Mouse (Mus musculus) cerebellum, postnatal 36 days (tissue): ENCODE results near the gene Jazf1.

Experiments used
- DNase-seq, 2 experiments: peaks; one replicate each; pipeline ENCODE4 v3.0.0; 2021 to 2022; ENCODE audit warnings: mixed read lengths in 2 of 2

Gene Jazf1

DNA sequence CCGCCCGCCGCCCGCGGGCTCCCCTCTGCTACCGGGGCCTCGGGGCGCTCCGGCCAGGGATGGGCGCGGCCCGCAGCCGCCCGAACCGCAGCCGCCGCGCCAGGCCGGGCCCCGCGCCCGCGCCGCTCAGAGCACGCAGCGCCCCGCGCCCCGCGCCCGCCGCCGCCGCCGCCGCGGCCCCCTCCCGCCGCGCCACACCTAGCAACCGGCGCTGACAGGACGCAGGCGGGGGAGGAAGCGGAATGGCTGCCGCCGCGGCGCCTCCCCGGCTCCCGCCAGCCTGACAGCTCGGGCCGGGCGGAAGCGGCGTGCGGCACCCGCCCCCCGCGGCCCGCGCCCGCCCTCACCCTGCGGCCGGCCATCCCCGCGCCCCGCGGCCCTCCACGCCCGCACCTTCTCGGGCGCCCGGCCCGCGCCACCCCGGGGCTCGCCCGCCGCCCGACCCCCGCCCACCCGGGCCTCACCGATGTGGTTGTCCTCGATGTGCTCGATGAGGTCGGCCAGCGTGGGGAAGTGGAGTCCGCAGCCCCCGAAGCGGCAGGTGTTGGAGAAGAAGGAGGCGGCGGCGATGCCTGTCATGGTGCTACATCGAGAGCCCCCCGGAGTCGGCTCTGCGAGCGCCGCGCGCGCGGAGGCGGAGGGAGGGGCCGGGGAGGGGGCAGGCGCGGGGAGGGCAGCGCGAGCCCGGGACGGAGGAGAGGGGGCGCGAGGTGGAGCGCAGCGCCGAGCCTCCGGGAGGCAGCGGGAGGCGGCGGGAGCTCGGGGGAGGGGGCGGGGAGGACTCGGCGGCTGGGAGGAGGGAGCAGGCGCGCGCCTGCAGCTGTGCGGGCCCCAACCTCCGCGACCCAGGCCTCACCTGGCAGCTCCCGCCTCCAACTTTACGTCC, at the start of gene Jazf1:
TSS of gene Jazf1 (minus strand) at position 643 of the 886 bp plus-strand sequence.
- DNase-seq, result peak; percentile 49 to 66

GRCm38 (mm10) chr6:53117855-53118254, 49.4 kb upstream of the Jazf1 start:
- no peak for DNase-seq

- DNase-seq, result no peak
Measured at GRCm38 (mm10) chr6:53086879-53087278, 18.4 kb upstream of the Jazf1 start.

DNA sequence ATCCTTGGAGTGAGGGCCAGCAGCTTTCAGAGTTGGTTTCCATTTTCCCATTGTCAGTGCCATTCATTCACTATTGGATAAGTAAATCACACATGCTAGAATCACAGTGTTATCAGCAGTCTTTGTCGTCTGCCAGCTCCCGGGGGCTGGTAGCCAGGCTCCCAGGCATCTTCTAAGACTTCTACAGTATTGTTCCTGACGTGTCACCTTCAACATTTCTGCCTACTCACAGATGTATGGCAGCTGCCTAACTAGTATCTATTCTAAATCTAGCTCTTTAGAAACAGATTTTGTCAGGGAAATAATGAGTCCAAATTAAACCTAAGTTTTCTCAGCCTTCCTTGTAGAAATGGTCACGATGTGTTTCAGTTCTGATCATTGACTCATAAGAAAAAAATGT, 12.8 kb upstream of the Jazf1 start:
- DNase-seq, result no peak

- DNase-seq, result no peak
Measured at GRCm38 (mm10) chr6:53078671-53079070, 10.2 kb upstream of the Jazf1 start.

DNA sequence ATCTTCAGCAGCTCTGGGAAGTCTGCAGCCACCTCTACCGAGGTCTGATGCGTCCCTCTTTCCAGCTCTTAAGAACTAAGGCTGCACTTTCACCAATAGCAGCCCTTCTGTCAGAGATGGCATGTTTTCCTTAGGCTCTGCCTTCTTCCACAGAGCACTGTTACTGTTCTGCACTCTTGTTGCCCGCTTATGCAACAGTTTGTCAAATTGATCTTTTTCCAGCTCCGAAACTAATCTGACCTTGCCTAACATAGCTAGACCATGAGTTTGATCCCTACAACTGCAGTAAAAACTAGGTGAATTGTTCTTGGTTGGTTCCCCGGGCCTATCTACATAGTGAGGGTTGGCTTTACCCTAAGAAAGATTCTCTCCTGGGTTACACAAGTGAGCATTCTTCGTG, 3.3 kb upstream of the Jazf1 start:
- DNase-seq, result no peak

DNA sequence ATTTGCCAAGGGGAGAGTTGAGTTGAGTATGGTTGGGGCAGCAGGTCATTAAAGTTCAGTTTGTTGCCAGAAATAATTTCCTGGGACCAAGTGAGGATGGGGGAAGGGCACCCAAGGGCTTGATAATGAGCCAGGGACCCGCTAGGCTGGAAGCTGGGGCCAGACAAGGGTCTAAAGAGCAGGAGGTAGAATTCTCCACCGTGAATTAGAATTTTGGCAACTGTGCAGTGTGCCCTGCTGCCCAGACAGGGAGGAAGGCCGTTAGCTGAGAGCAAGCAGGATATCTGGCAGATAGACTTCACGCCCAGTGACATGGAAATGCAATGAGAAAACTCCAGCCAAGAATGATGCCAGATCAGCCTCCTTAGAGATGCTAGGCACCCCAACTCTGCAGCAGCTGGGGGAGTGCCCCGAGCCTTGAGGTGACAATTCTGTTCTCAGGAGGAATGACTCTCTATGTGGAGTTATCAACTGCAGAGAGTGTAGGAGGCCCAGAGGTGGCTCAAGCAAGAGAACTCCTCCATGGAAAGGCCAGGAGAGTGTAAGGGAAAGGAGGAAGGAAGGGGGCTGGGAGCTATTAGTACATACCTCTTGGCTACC, 1.6 kb upstream of the Jazf1 start:
- DNase-seq, result peak; percentile 19 to 29

- peak in 1 of 2 experiments; percentile 41 for DNase-seq
Measured at GRCm38 (mm10) chr6:53068875-53069178, 396 bp upstream of the Jazf1 start.

GRCm38 (mm10) chr6:53067446-53067988, 914 bp downstream of the Jazf1 start:
- DNase-seq, result peak in 1 of 2 experiments; percentile 43

DNA sequence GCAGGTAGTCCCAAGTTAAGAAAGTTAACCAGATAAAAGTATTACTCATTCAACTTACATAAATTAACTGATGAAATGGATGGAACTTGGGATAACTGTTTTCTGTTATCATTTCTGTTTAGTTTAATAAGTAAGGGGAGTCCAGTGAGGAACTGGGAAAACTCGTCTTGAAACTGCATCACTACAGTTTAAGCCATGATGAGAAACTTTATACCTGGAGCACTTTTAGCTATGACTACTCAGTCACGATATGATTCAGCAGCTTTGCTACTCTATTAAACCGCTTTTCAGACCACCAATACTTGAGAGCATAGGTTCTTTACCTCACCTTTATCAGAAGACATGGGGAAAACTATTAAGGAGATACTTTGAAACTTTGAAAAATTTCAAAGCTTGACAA, 1.5 kb downstream of the Jazf1 start:
- DNase-seq, result no peak

DNA sequence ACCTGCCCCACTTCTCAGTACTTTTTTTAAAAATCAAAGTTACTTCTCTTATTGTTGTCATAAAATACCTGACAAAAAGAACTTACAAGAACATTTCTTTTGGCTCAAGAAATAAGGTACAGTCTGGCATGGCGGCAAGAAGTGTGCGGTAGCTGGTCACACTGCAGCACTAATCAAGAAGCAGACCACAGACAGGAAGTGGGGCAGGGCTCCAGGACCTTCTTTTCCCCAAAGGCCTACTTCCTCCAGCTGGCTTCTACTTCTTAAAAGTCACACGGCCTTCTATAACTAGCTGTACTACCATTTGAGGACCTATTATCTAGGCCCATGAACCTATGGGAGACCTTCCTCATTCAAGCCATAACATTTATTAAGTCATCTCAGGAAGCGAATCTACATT, 4.4 kb downstream of the Jazf1 start:
- no peak for DNase-seq

DNA sequence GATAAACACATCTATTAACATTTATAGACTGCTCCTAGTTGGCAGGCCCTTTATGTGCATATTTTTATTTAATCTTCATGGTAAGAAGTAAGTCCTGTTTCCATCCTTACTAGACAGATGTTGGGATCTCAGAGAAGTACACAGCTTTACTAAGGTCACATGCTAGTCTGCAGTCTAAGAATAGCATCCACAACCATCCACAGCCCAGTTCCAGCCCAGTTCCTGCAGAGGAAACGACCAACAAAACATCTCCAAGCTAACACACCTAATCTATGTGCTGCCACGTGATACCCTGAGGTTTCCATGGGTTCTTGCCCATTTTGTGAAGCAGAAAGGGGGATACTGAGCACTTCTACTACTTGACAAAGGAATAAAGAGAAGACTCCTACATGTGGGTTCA, 13.5 kb downstream of the Jazf1 start:
- no peak for DNase-seq

- no peak for DNase-seq
Measured at GRCm38 (mm10) chr6:53045501-53045900, 22.9 kb downstream of the Jazf1 start.

GRCm38 (mm10) chr6:53038176-53038575, 30.3 kb downstream of the Jazf1 start:
- DNase-seq, result no peak

DNA sequence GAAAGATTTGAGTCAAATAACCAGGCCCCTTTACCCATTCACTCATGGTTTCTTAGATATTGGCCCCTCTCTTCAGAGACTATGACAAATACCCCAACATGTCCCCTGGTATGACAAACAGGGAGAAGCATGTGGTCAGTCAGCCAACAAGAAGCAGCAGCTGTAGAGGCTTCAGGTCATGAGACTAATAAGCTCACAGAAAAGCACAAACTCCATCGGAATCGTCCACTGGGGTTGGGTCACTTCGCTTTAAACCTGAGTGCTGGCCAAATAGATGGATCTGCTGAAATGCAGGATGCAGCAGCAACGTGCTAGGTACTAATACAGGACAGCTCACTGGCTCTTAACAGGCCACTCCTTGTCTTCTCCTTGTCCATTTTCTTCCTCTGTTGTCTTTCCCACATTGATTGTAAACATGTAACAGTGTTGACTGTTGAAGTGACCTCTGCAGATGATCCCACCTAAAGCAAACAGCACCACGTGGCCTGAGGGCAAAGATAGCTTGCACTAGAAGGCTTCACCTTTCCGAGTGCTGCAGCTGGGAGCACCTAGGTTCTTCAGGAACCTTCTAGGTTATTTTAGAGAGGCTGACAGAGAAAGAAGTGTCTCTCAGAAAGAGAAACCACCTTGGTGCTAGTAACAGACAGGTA, 33.9 kb downstream of the Jazf1 start:
- DNase-seq, result no peak

DNA sequence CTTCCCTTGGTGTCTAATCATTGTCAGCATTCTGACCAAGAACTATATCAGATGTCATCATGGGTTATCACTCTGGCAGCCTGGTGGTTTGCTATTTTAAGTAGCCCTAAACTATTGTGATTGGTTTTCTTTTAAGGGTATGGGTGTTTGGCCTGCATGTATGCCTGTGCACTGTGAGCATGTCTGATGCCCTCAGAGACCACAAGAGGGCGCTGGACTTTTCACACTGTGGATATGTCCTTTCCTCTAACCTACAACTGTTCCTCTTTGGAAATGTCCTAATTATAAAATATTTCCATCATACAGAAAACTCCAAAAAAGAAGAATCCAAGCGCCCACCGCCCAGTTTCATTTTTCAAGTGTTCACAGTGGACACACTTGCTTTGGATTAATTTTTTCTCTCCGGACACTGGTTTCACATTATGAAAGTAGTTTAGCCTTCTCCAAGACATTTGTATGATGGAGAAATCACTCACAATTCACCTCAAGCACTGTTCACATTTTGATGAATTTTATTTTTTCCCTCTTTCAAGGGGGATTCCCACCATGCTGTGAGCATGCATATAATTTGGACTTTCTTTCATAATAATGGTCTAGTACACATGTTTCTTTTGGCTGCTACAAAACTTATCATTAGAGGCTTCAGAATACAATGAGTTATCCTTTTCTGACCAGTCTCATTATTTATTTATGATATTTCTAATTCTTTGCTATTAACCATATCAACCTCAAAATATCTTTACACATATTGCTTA, 35.5 kb downstream of the Jazf1 start:
- DNase-seq, result no peak

- DNase-seq, result no peak
Measured at GRCm38 (mm10) chr6:53022069-53022468, 46.4 kb downstream of the Jazf1 start.

DNA sequence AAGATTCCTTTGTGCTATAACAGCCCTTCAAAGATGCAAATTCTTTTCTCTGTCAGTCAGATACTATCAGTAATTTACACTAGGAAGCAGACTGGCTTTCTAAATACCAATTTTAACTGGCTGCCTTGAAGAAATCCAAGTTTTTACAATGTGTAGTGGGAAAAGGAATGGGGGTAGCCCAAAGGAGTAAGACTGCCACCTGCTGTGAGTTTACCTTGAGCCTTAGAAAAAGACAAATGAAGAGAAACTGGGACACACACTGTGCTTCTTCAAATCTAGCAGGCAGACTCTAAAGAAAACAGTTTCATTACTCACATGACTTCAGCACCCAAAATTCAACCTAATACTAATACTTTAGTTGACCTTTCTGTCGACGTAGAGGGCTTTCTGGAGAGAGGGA, 47.4 kb downstream of the Jazf1 start:
- DNase-seq, result no peak

- peak in 1 of 2 experiments; percentile 26 for DNase-seq
Measured at GRCm38 (mm10) chr6:53017357-53018205, 50.9 kb downstream of the Jazf1 start.

DNA sequence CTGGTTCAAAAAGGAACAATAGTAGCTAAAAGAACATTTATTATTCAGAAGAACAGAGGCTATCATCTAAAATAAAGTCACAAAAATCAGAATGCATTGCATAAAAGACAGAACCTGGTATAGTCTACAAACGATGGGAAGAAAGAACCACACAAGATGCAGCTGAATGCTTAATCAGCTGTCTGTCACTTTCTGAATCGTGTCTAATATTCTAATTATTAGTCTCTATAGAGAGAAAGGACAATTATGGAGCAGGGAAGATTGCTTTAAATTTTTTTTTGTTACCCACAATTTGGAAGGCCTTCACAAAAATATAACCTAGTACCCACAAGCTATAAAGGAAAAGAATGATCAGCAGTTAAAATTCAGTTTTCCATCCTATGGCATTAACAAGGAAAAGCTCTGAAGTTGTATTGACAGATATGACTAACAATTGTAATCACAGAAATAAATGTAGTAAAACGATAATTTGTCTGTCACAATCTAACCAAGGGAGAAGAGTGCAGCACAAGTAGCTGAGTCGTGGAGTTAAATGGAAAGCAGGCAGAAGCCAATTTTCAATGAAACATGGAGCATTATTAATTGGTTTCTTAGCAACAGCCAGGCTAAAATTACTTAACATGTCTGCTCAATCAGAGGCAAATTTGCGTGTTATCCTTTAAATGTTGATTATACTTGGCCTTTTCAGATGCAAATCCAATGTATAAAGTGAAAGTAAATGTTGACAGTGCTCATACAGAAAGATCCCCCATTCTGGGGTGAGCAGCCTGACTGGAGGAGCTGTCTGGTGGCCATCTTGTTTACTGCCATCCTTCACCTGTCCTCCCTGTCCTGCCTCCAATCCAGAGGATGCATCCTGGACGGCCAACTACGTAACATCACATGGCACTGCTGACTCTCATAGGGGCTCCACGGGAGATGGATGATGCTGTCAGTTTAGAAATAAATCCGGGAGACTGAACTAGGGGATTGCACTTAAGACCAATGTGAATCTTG, 53.7 kb downstream of the Jazf1 start:
- DNase-seq, result no peak

DNA sequence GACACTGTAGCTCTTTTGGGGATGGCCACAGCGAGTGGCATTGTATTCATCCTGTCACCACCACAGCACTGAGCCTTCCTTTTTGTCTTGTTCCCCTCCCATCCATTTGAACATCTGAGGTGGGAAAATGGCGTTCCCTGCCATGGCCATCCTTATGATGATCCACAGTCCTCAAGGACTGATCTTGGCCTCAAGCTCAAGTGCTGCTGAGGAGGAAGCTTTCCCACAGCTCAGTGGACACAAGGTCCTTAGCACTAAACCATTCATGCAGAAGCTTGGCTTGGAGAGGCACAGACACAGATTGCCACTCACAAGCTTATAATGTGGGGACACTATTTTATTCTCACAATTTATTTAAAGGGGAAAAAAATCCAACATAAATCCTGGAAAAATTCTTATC, 58.1 kb downstream of the Jazf1 start:
- peak; percentile 22 to 32 for DNase-seq
